Mouse (Mus musculus): Measurements from ENCODE around the gene Cpm.

Cpm gene

GRCm38 (mm10) chr10:117649292-117650041, 20.2 kb downstream of the Cpm start:
- DNase-seq (ENCODE audit: low read depth, low spot score): no peak

DNA sequence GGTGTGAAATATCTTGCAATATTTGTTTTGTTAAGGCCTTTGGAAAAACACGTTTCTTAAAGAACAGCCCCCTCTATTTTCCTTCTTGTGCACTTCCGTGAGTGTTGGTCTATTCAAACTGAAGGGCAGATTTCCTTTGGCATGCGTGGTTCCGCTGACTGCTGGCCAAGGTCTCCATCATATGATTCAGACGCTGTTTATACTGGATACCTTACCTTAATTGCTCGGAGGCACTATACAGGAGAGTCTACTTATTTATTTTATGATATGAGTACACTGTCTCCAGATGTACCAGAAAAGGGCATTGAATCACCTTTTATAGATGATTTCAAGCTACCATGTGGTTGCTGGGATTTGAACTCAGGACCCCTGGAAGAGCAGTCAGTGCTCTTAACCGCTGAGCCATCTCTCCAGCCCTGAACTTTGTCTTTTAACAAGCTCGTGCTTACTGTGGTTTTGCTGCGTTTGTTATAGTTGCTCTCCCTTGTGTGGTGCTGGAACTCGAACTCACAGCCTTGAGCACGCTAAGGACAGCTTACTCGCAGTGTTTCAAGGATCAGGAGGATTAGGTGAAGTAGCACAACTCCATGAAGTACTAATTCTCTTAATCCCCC, 20.8 kb downstream of the Cpm start:
- no peak for DNase-seq (ENCODE audit: low read depth, low spot score)

- DNase-seq (ENCODE audit: low read depth, low spot score): no peak
Measured at GRCm38 (mm10) chr10:117650725-117651124, 21.4 kb downstream of the Cpm start.

GRCm38 (mm10) chr10:117651587-117652377, 22.5 kb downstream of the Cpm start:
- no peak for DNase-seq (ENCODE audit: low read depth, low spot score)

DNA sequence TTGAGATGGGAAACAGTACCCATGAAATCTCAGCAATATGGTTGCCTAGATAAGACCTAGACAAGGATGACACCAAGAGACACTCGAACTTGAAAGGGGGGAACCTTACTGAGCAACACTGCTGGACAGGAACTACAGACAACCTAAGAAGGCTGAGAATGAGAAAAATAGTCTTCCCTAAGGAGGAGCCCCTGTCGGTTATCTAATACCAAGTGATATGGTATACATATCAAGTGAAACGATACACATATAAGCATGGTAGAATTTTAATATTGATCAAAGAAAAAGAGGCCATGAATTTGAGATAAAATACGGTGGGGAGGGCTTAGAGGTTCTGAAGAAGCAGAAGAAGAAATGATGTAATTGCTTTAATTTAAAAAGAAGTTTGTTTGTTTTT, 23.1 kb downstream of the Cpm start:
- DNase-seq (ENCODE audit: low read depth, low spot score): no peak

- DNase-seq (ENCODE audit: low read depth, low spot score): no peak
Measured at GRCm38 (mm10) chr10:117652930-117653778, 23.9 kb downstream of the Cpm start.

DNA sequence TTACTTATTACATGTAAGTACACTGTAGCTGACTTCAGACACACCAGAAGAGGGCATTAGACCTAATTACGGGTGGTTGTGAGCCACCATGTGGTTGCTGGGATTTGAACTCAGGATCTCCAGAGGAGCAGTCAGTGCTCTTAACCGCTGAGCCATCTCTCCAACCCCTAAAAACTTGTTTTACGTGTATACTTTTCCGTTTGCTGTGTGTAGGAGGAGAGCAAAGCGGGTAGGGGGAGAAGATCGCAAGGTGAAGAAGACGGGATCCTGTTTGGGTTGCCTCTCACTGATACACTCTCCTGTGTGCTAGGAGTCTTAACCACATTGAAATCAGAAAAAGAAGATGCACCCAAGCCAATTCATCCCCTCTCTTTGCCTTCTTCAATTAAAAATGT, 24.5 kb downstream of the Cpm start:
- DNase-seq (ENCODE audit: low read depth, low spot score): no peak

- no peak for DNase-seq (ENCODE audit: low read depth, low spot score)
Measured at GRCm38 (mm10) chr10:117654576-117655123, 25.4 kb downstream of the Cpm start.

DNA sequence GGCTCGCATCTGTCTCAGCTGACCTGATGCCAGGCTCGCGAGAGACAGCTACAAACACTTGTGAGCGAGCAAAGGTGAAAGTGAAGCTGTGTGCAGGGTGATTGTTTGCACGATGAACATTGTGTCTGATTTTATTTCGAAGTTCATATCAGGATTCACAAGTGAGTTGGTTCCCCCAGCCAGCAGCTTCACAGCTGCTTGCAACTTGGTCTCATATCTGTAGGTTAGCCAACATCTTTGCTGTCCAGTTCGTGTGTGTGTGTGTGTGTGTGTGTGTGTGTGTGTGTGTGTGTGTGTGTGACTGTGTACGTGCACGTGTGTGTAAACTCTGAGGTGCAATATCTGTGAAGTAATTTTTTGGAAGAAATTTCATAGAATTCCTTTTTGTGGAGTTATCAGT, 26.2 kb downstream of the Cpm start:
- no peak for DNase-seq (ENCODE audit: low read depth, low spot score)

GRCm38 (mm10) chr10:117655908-117656661, 26.8 kb downstream of the Cpm start:
- DNase-seq (ENCODE audit: low read depth, low spot score): no peak

GRCm38 (mm10) chr10:117656662-117656962, 27.3 kb downstream of the Cpm start:
- DNase-seq (ENCODE audit: low read depth, low spot score): no peak

GRCm38 (mm10) chr10:117656985-117657658, 27.8 kb downstream of the Cpm start:
- DNase-seq (ENCODE audit: low read depth, low spot score): no peak

DNA sequence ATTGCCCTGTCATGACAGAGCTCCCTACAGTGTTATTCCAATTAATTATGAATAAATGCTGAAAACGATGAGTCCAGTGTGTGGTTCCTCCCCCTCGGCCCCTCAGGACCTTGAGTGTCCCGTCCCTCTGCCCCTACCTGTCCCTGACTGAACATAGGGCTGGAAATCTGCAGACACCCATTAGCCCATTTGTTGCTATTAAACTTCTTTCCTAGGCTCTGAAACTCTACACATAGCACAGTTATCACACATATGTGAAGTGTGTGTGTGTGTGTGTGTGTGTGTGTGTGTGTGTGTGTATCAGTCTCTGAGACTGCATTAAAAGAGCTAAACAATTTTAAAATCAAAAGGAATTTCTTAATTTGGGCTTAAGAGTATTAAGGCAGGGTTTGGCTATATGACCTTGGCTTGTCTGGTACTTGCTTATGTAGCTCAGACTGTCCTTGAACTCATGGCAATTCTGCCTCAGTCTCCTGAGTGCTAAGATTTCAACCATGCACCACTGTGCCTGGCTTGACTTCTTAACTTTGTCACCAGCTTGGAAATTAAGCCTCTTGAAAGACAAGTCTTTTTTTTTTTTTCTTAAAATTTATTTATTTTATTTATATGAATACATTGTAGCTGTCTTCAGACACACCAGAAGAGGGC, 28.5 kb downstream of the Cpm start:
- no peak for DNase-seq (ENCODE audit: low read depth, low spot score)

DNA sequence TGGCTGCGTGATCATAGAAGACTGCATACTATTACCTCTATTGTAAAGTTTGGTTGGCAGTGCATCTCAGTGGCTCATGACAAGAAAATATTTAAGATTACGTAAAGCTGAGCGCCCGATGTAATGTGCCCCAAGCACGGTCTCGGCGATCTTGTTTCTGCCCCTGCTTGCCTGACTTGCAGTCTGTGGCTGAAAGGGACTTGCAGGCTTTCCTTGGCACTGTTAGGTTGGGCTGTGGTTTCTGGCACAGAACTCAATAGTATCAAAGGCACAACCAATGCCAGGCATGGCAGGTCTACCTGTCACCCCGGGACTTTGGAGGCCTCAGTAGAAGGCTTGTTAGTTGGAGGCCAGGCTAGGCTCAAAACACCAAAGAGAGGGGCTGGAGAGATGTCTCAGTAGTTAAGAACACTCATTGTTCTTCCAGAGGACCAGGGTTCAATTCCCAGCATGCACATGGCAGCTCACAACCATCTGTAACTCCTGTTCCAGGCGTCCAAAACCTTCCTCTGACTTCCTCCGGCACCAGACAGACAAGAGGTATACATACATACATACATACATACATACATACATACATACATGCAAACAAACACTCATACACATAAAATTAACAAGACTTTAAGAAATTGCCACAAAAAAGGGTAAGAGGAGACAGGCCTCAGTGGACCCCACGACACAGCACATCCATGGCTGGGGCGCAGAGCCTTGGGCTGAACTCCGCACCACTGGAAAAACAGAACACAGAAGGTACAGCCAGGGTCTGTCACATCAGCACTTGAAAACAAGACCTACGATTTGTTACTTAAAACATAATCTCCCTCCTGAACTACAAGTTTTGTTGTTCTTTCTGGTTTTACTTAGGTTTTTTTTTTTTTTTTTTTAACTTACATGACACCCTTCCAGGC, 29.5 kb downstream of the Cpm start:
- no peak for DNase-seq (ENCODE audit: low read depth, low spot score)

- DNase-seq (ENCODE audit: low read depth, low spot score): no peak
Measured at GRCm38 (mm10) chr10:117659430-117659813, 30.1 kb downstream of the Cpm start.

DNA sequence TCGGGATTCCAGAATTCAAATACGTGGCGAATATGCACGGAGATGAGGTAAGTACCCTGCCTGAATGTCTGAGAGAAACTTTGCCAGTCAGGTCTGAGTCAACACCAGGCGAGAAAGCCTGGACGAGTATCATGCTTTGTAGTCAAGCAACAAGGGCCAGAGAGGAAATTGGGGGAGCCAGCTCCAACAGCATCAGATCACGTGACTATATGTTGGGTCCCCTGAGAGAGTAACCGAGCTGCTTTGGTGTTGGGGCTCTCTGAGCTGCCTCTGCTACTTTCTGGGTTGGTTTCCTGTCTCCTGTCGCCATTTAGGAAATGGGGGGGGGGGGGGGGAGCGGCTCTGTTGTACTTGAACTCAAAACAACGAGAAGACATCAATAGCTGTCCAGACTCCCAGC, 30.5 kb downstream of the Cpm start:
- DNase-seq (ENCODE audit: low read depth, low spot score): no peak

GRCm38 (mm10) chr10:117662316-117663055, 33.2 kb downstream of the Cpm start:
- no peak for DNase-seq (ENCODE audit: low read depth, low spot score)
